Mouse (Mus musculus): ENCODE measurements at regions not wholly inside any gene's neighbourhood (a gene's known extent, or its start where the extent isn't known, plus 50 kb on each side); places are given as distances from the start of the nearest gene placed in this dataset.

GRCm38 (mm10) chr8:89872768-89873167 lies 475.4 kb downstream of the Tox3 start:
- TF ChIP-seq POLR2A (IDR thresholded peaks at IDR 0.05; ENCODE audit: low read depth, low read length) (no peak), CTCF (conservative IDR thresholded peaks at IDR 0.05; ENCODE audit: insufficient read depth, insufficient read length, low read depth, low read length) (no peak)

Measured in kidney, adult 2 months (tissue).